In the genomic region with DNA sequence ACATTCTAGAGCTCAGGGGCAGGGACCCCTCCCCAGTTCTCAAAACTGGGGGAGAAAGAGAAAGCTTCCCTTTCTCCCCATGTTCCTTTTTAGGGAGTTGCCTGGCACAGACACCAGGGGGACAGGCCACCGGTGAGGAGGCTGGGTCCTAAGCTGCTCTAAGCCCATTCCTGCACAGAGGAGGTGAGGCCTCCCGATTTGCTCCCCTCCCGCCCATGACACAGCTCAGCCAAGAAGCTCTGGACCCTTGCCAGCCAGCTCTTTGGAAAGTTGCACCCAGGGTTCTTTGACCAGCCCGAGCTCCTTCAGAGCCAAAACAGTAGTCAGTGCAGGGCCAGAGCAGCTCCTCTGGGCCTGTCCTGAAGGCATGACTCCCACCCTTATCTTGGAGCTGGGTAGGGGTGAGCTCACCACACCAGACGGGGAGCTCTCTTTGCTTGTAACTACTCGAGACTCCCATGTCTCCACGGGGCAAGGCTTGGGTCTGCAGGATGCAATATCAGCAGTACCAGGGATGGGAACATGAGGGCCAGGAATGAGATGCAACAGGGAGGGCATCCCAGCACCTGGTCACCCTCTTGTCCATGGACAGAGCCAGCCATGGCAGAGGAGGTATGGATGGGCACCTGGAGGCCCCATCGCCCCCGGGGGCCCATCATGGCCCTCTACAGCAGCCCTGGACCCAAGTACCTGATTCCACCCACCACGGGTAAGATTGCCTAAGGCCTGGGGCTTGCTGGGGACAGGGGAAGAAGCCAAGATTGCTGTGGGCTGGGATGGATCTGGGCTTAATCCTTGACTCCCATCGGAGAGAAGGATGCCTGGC, we compare ENCODE assay signal across 13 mouse cellular contexts. TPM values are rescaled to one million over a fixed set of nuclear protein-coding genes. Genes with fewer than 3 reads are reported as not detected.
DNase-seq lines count a peak whose midpoint lies in the region; ATAC-seq lines count a peak whose summit lies in the region.
"Had no signal": no experiment of that assay in that cellular context is flagged by ENCODE, and none has a peak within 500 bp of the region (broad histone marks: within the 10 kb centered on the region; RNA-seq: fewer than 3 reads in every experiment).

A gene (plus strand): TSS at position 51 of the 826 bp plus-strand sequence.

- intact Hi-C loops in heart, postnatal 25 days (cut with DNase I): loop anchor here (5.0 kb wide), 1 partner anchor 329 kb away; no protein-coding TSS in a partner anchor

- no peak for ATAC-seq in midbrain, embryonic 11.5 days (ENCODE audit: low FRiP score)

- peaks cover 4% of the 10 kb centered on the region; the same call in 1 of the 2 replicates for H3K36me3 ChIP-seq in midbrain, embryonic 11.5 days (ENCODE audit: control insufficient read depth, insufficient read depth, low read length)
- peaks cover 18% of the 10 kb centered on the region for H3K36me3 ChIP-seq in midbrain, embryonic 10.5 days

- H3K9me3 ChIP-seq in midbrain, embryonic 11.5 days (ENCODE audit: control insufficient read depth, low read length): no peaks in the 10 kb centered on the region
- no peaks in the 10 kb centered on the region for H3K9me3 ChIP-seq in midbrain, embryonic 10.5 days (replicated peaks)
- H3K9me3 ChIP-seq: midbrain, embryonic 12.5 days had no signal

- no peaks in the 10 kb centered on the region; the same call in 1 of the 2 replicates for H3K4me1 ChIP-seq in midbrain, embryonic 11.5 days (ENCODE audit: control insufficient read depth, insufficient read depth, low read length)
- H3K4me1 ChIP-seq in midbrain, embryonic 10.5 days: peaks cover 3% of the 10 kb centered on the region; the same call in 1 of the 2 replicates
- H3K4me1 ChIP-seq: midbrain, embryonic 12.5 days had no signal

- H3K9ac ChIP-seq in midbrain, embryonic 11.5 days (ENCODE audit: low read length): no peak within 1 kb of the TSS
- H3K9ac ChIP-seq: midbrain, embryonic 12.5 days had no signal

- no peak within 1 kb of the TSS for H3K27ac ChIP-seq in midbrain, embryonic 11.5 days (ENCODE audit: low read depth, low read length)
- H3K27ac ChIP-seq in midbrain, embryonic 10.5 days (replicated peaks): no peak within 1 kb of the TSS
- H3K27ac ChIP-seq: midbrain, embryonic 12.5 days had no signal

- no peaks in the 10 kb centered on the region for H3K27me3 ChIP-seq in midbrain, embryonic 11.5 days (ENCODE audit: control insufficient read depth, insufficient read depth, low read length)
- peaks cover 15% of the 10 kb centered on the region; the same call in 1 of the 2 replicates for H3K27me3 ChIP-seq in midbrain, embryonic 10.5 days (ENCODE audit: low read depth, poor library complexity, severe bottlenecking)

- no peak within 1 kb of the TSS for H3K4me3 ChIP-seq in midbrain, embryonic 11.5 days (ENCODE audit: low read depth, low read length)
- no peak within 1 kb of the TSS for H3K4me3 ChIP-seq in midbrain, embryonic 10.5 days
- H3K4me3 ChIP-seq: midbrain, embryonic 12.5 days had no signal

- no peak within 1 kb of the TSS for H3K4me2 ChIP-seq in midbrain, embryonic 11.5 days
- H3K4me2 ChIP-seq: midbrain, embryonic 12.5 days had no signal

- WGBS in midbrain, embryonic 11.5 days: 74% methylated on average over 11 of the region's 11 CpGs
- WGBS in midbrain, embryonic 10.5 days: 75% methylated on average over 11 of the region's 11 CpGs

- DNase-seq in heart, adult 11 months: peak; percentile 90
- DNase-seq in heart, postnatal 25 days (ENCODE audit: low spot score): no peak
- peak; percentile 51 for DNase-seq in midbrain, embryonic 11.5 days (ENCODE audit: low spot score, missing footprints)
- no peak for DNase-seq in midbrain, embryonic 10.5 days (ENCODE audit: low spot score)
- peak; percentile 86 for DNase-seq in adrenal gland, postnatal 25 days
- peak; percentile 44 to 55 for DNase-seq in lung, postnatal 4 days
- DNase-seq in embryo, embryonic 10.5 days (ENCODE audit: low spot score): no peak
- no peak for DNase-seq in cerebellum, adult 11 months
- DNase-seq: layer of hippocampus, postnatal 36 days had no signal

RNA-seq across cellular contexts. Expression of the gene that starts here (rescaled TPM):
- not detected for total RNA-seq in heart, postnatal 25 days (2021)
- polyA plus RNA-seq in midbrain, embryonic 11.5 days (2014; fragmentation: Nextera tagmentation; extraction: Ambion mirVana): not detected in 2 replicates
- not detected in 2 replicates for polyA plus RNA-seq in midbrain, embryonic 10.5 days (2016; fragmentation: Nextera tagmentation; extraction: Ambion mirVana)
- total RNA-seq in adrenal gland, postnatal 25 days (2021): 0.62 TPM in 1 of 2 replicates, not detected in the other
- total RNA-seq: heart, adult 18-20 months; layer of hippocampus, postnatal 36 days had no signal
- polyA plus RNA-seq: embryonic facial prominence, embryonic 11.5 days; midbrain, embryonic 12.5 days; small intestine, adult 2 months had no signal

Comparison
In these comparisons a context has a peak if more than half of its experiments do, and no peak if none do; other contexts are left out.
1. DNase-seq: peak in heart, adult 11 months (single experiment) and lung, postnatal 4 days (2 of 2); none in heart, postnatal 25 days (single experiment), midbrain, embryonic 10.5 days (single experiment), embryo, embryonic 10.5 days (single experiment) and cerebellum, adult 11 months (single experiment).
2. Peak in DNase-seq in midbrain, embryonic 11.5 days; RNA of the gene not detected or under 1 TPM.
3. Peak in DNase-seq in adrenal gland, postnatal 25 days; RNA of the gene not detected or under 1 TPM.